In genomic region chr4:82690267-82690666, GRCm38 (mm10) we compare ENCODE assay signal across 8 mouse cellular contexts. TPM values are rescaled to one million over a fixed set of nuclear protein-coding genes. Genes with fewer than 3 reads are reported as not detected.
DNase-seq lines count a peak whose midpoint lies in the region; ATAC-seq and TF ChIP-seq lines count a peak whose summit lies in the region.

No protein-coding gene starts in this region.

- no peak overlapping the region for H3K9ac ChIP-seq in heart, embryonic 16.5 days (ENCODE audit: low read length)
- H3K9ac ChIP-seq in limb, embryonic 14.5 days (ENCODE audit: low read depth, low read length, severe bottlenecking) = no peak overlapping the region
- no peak overlapping the region for H3K9ac ChIP-seq in stomach, postnatal 0 days (ENCODE audit: low read length)

- peaks cover 28% of the 10 kb centered on the region for H3K4me1 ChIP-seq in forebrain, embryonic 10.5 days
- peaks cover 27% of the 10 kb centered on the region for H3K4me1 ChIP-seq in heart, embryonic 16.5 days (ENCODE audit: control insufficient read depth, insufficient read depth, low read length)
- peaks cover 21% of the 10 kb centered on the region for H3K4me1 ChIP-seq in limb, embryonic 14.5 days (ENCODE audit: control insufficient read depth, insufficient read depth, low read length)
- 0 out of 2 replicates have a peak, but pooled peaks cover 2% of the 10 kb centered on the region for H3K4me1 ChIP-seq in stomach, postnatal 0 days (replicated peaks; ENCODE audit: control insufficient read depth, insufficient read depth)

- no peaks in the 10 kb centered on the region for H3K36me3 ChIP-seq in forebrain, embryonic 10.5 days (replicated peaks)
- H3K36me3 ChIP-seq in heart, embryonic 16.5 days (ENCODE audit: control insufficient read depth, insufficient read depth) = no peaks in the 10 kb centered on the region
- no peaks in the 10 kb centered on the region for H3K36me3 ChIP-seq in limb, embryonic 14.5 days (ENCODE audit: control insufficient read depth, insufficient read depth, low read length)
- H3K36me3 ChIP-seq in stomach, postnatal 0 days (ENCODE audit: control insufficient read depth, insufficient read depth, low read length) = no peaks in the 10 kb centered on the region

- no peak overlapping the region for H3K4me3 ChIP-seq in forebrain, embryonic 10.5 days
- H3K4me3 ChIP-seq in heart, embryonic 16.5 days (ENCODE audit: low read length) = no peak overlapping the region
- no peak overlapping the region for H3K4me3 ChIP-seq in limb, embryonic 14.5 days (replicated peaks; ENCODE audit: low read length)
- H3K4me3 ChIP-seq in stomach, postnatal 0 days (ENCODE audit: low read depth, low read length) = no peak overlapping the region

- H3K4me2 ChIP-seq in heart, embryonic 16.5 days (ENCODE audit: low read depth, low read length) = peak overlapping the region; percentile 16; the same call in 1 of the 2 replicates
- no peak overlapping the region for H3K4me2 ChIP-seq in limb, embryonic 14.5 days (replicated peaks; ENCODE audit: low read depth, low read length, severe bottlenecking)
- no peak overlapping the region for H3K4me2 ChIP-seq in stomach, postnatal 0 days (replicated peaks; ENCODE audit: low read depth)

- no peaks in the 10 kb centered on the region for H3K27me3 ChIP-seq in forebrain, embryonic 10.5 days (ENCODE audit: poor library complexity, severe bottlenecking)
- no peaks in the 10 kb centered on the region for H3K27me3 ChIP-seq in heart, embryonic 16.5 days (ENCODE audit: control insufficient read depth, insufficient read depth, low read length)
- H3K27me3 ChIP-seq in limb, embryonic 14.5 days (ENCODE audit: control insufficient read depth, insufficient read depth, low read length) = no peaks in the 10 kb centered on the region
- H3K27me3 ChIP-seq in stomach, postnatal 0 days (ENCODE audit: control insufficient read depth, insufficient read depth, low read length) = no peaks in the 10 kb centered on the region

- DNase-seq in adrenal gland, postnatal 14 days = peak; percentile 12
- DNase-seq in adrenal gland, adult 2 months = no peak
- peak; percentile 86 for DNase-seq in MN1 (ENCODE audit: low spot score)
- no peak for DNase-seq in forebrain, embryonic 10.5 days (ENCODE audit: extremely low spot score, low spot score)
- DNase-seq in limb, embryonic 14.5 days (ENCODE audit: low spot score) = peak; percentile 90
- peak; percentile 22 for DNase-seq in stomach, postnatal 0 days (ENCODE audit: low spot score)
- no peak for DNase-seq in testis, postnatal 10 days (ENCODE audit: low spot score)

- H3K9me3 ChIP-seq in forebrain, embryonic 10.5 days = no peaks in the 10 kb centered on the region; the same call in 1 of the 2 replicates
- no peaks in the 10 kb centered on the region for H3K9me3 ChIP-seq in heart, embryonic 16.5 days (replicated peaks; ENCODE audit: control insufficient read depth, low read length)
- H3K9me3 ChIP-seq in limb, embryonic 14.5 days (ENCODE audit: control insufficient read depth, low read length) = no peaks in the 10 kb centered on the region
- H3K9me3 ChIP-seq in stomach, postnatal 0 days (ENCODE audit: control insufficient read depth, low read length) = no peaks in the 10 kb centered on the region

- 77% methylated on average over 7 of the region's 7 CpGs for WGBS in forebrain, embryonic 10.5 days
- 19% methylated on average over 7 of the region's 7 CpGs for WGBS in heart, embryonic 16.5 days
- 39% methylated on average over 7 of the region's 7 CpGs for WGBS in limb, embryonic 14.5 days
- 31% methylated on average over 7 of the region's 7 CpGs for WGBS in stomach, postnatal 0 days

- no peak for TF ChIP-seq POLR2A in limb, embryonic 14.5 days (IDR thresholded peaks at IDR 0.05; ENCODE audit: borderline replicate concordance, extremely low read depth, insufficient read depth, insufficient read length)

- H3K27ac ChIP-seq in forebrain, embryonic 10.5 days = peak overlapping the region; percentile 66; the same call in 1 of the 2 replicates
- peak overlapping the region; percentile 76 for H3K27ac ChIP-seq in heart, embryonic 16.5 days (ENCODE audit: low read length)
- H3K27ac ChIP-seq in limb, embryonic 14.5 days (replicated peaks; ENCODE audit: low read depth, low read length) = no peak overlapping the region; the same call in 1 of the 2 replicates
- H3K27ac ChIP-seq in stomach, postnatal 0 days (replicated peaks) = no peak overlapping the region

- peak; percentile 81 for ATAC-seq in heart, embryonic 16.5 days (replicated peaks; ENCODE audit: extremely low read depth, insufficient read depth, low FRiP score)
- ATAC-seq in limb, embryonic 14.5 days (ENCODE audit: low FRiP score, low read depth) = peak; percentile 82
- ATAC-seq in stomach, postnatal 0 days (ENCODE audit: low FRiP score, low TSS enrichment) = 0 out of 2 replicates have a peak, but pooled peaks have one; percentile 18

- TF ChIP-seq CTCF in stomach, postnatal 0 days (IDR thresholded peaks at IDR 0.05; ENCODE audit: low read depth) = no peak

- no peak for TF ChIP-seq EP300 in stomach, postnatal 0 days (optimal IDR thresholded peaks at IDR 0.05)

RNA-seq across cellular contexts. Expression of gene Nfib, which starts 15.3 kb away (rescaled TPM):
- total RNA-seq in adrenal gland, postnatal 14 days (2021) = 107 and 111 TPM in 2 replicates
- 10 to 100 TPM; 84.1 to 86.3 TPM for total RNA-seq in adrenal gland, adult 2 months (2021)
- 11.7 and 19.6 TPM in 2 replicates for polyA plus RNA-seq in adrenal gland, adult 2 months (2012; rRNA removed)
- 16.0 and 21.8 TPM in 2 replicates for polyA plus RNA-seq in forebrain, embryonic 10.5 days (2016; fragmentation: Nextera tagmentation; extraction: Ambion mirVana)
- polyA plus RNA-seq in heart, embryonic 16.5 days (2015; fragmentation: Nextera tagmentation; extraction: Ambion mirVana) = 56.7 and 60.1 TPM in 2 replicates
- polyA plus RNA-seq in limb, embryonic 14.5 days (2012; rRNA removed) = 57.3 and 58.2 TPM in 2 replicates
- polyA plus RNA-seq in limb, embryonic 14.5 days (2014; fragmentation: Nextera tagmentation; extraction: Ambion mirVana) = 126 and 144 TPM in 2 replicates
- polyA plus RNA-seq in stomach, postnatal 0 days (2015; fragmentation: Nextera tagmentation; extraction: Ambion mirVana) = 18.8 and 19.9 TPM in 2 replicates

Comparison
In these comparisons a context has a peak if more than half of its experiments do, and no peak if none do; other contexts are left out.
1. DNase-seq: peak in adrenal gland, postnatal 14 days (single experiment), MN1 (single experiment), limb, embryonic 14.5 days (single experiment) and stomach, postnatal 0 days (single experiment); none in adrenal gland, adult 2 months (single experiment), forebrain, embryonic 10.5 days (single experiment) and testis, postnatal 10 days (single experiment).
2. H3K27ac ChIP-seq: peak in forebrain, embryonic 10.5 days (single experiment) and heart, embryonic 16.5 days (single experiment); none in limb, embryonic 14.5 days (single experiment) and stomach, postnatal 0 days (single experiment).
3. ATAC-seq: peak in every context shown above with its lines; median percentile 82 in limb, embryonic 14.5 days; 81 in heart, embryonic 16.5 days; 18 in stomach, postnatal 0 days.